Mouse (Mus musculus): ENCODE data around the gene 1810055G02Rik.

Gene 1810055G02Rik

DNA sequence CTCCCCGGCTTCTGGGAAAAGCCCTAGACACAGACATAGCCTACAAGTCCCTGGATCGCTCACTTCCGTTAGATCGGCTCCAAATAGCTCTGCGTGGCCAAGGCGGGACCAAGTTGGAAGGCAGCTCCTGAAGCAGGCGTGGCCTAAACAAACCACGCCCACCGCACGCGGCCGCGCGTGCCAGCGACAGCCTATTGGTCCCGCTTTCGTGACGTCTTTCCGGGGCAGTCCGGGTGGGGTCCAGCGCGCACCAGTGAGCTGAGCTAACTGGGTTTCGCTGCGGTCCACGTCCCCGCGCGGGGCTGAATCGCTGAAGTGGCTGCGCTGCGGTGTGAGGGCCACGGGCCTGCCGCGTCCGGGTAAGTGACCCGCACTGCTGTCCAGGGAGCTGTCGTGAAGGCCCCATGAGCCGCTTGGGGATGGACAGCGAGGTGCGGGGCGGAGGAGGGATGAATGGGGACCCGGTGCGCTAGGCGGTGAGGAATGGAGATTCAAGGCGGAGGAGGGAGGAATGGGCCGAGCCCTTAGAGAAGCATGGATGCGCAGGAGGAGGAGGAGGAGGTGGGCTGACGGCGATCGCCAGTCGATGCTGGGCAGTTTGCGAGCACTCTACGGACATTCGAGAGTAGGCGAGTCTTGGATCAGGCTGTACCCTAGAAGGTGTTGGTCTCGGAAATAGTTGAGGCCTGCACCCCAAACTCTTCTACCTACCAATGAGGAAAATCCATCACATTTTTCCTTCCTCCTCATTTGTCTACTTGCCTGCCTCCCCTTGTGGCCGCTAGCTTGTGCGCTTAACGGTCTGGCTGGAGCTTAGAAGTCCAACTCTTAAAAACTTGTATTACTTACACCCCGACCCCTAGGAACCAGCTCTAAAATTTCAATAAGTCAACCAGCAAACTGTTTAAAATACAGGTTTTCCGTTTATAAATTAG lies at the start of gene 1810055G02Rik:
TSS of gene 1810055G02Rik (plus strand) at position 216 of the 935 bp plus-strand sequence.
- in situ Hi-C loops (cut with MboI, MseI) = no loop called here

DNA sequence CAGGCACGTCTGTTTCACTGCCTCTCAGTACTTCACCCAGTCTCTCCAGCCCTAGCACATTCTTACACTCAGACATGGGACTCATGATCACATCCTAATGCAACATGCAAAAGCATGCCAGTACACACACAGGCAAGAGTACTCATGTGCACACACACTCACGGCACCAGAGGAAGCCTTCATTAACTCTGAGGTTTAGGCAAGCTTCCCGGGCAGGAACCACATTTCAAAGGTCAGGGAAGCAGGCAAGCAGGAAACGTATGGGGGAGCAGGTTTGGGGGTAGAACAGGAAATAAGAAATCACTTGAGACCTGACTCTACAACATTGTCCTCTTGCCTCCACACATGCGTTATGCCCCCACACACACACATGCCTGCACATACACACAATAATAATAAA lies 42.6 kb upstream of the 1810055G02Rik start:
- in situ Hi-C loops (cut with MboI, MseI) = no loop called here

DNA sequence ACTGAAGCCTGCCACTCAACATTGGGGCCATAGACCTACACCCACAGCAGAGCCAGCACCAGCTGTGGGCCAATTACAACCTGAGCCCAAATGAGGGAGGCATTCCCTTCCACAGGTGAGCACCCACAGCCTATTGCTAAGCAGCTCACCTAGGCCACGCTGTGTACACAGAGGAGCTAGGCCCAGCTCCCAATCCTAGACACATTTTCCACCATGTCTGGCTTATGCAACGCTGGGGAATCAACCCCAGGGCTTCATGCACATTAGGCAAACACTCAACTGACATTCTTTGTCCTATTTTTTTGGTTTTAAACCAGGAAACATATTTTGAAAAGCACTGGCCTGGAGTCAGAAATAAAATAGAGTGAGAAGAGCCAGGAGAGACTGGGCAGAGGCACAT lies 41.5 kb upstream of the 1810055G02Rik start:
- in situ Hi-C loops (cut with MboI, MseI) = no loop called here

DNA sequence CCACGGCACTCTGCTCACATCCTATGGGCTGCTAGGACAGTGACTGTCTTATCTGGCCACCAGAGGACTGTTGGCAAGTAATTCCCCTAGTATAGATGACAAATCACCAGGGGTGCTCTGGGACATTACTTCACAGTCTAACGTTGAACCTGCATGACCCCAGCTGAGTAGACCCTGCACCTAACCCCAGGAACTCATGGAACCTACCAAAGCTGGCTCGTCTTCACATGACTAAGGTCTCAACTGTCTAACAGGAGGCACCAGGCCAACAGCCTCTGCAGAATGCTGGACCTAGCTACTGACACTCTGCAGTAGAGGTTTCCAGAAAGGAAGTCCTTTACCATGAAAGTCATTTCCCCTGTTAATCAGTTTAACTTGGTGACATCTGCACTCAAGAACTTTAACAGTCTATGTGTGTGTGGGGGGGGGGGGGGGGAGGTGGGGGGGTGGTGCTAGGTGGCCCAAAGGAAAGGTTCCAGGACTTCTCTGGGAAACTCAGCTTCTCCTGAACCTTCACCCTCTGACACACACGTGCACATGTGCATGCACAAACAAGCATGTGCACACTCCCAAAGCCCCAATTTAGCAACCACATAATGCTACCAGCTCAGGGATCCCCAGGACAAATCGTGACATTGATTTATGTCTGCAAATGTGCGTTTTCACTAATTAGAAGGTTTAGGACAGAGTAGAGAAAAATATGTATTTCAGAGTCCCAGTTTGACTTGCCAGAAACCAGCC lies 40.8 kb upstream of the 1810055G02Rik start:
- in situ Hi-C loops (cut with MboI, MseI) = no loop called here

DNA sequence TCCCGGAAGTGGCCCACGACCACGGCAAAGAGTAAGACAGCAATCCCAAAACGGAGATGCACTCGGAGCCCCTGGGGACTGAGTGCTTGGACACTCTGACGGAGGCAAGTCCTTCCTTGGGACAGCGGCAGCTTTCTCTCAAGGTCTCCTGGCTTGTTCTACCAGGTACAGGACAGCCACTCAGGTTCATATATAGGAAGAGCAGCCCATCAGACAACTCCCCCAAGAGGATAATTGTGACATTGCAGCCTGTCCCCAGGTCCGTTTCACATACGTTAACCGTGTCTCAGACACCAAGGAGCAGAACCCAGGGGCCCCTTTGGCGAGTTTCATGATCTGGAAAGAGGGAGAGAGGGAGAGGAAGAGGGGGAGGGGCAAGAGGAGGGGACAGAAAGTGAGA lies 40.1 kb upstream of the 1810055G02Rik start:
- in situ Hi-C loops (cut with MboI, MseI) = no loop called here

DNA sequence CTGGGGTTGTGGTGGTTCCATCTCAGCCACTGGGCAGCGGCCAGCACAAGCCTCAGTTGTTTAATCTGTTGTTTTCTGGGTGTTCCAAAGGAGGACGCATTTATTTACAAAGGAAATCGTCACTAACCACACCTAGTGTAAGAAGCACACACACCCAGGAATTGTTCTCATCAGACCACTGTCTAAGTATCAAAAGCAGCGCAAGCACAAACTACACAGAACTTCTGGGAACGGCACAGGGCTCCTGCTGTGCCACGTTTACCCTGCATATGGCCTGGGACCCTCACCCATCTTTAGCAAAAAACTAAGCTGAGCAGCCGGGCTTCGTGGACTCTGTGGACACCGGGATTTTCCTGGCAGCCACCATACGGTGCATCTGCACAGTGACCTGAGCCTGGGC lies 39.5 kb upstream of the 1810055G02Rik start:
- in situ Hi-C loops (cut with MboI, MseI) = no loop called here

DNA sequence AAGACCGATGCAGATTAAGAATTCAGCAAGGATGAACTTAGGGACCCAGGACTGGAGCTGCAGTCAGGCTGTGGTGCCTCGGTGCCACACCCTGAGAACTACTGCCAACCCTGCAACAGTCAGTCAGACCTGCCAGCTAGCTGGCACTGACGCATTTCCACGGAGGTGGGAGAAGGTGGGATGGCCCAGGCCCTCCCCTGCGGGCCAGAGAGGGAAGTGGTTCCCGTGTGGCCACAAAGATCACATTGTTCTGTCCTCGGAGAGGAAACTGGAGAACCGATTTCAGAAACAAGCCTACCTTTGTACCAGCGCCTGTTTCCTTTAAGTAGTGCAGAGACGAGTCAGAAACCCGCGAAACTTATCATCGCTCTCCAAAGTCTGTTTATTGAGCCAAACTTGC lies 39.0 kb upstream of the 1810055G02Rik start:
- in situ Hi-C loops (cut with MboI, MseI) = no loop called here

DNA sequence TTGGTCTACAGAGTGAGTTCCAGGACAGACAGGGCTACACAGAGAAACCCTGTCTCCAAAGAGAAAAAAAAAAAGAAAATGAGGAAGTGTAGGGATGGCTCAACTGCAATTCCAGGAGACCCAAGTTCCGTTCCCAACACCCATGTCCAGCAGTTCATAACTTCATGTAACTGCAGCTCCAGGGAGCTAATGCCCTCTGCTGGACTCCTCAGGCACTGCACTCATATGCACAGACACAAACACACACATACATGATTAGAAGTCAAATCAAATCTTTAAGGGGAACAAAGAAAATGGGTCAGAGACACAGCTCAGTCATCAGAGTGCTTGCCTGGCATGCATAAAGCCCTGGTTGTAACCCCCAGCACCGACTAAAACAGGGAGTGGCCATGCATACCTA lies 34.9 kb upstream of the 1810055G02Rik start:
- in situ Hi-C loops (cut with MboI, MseI) = no loop called here

DNA sequence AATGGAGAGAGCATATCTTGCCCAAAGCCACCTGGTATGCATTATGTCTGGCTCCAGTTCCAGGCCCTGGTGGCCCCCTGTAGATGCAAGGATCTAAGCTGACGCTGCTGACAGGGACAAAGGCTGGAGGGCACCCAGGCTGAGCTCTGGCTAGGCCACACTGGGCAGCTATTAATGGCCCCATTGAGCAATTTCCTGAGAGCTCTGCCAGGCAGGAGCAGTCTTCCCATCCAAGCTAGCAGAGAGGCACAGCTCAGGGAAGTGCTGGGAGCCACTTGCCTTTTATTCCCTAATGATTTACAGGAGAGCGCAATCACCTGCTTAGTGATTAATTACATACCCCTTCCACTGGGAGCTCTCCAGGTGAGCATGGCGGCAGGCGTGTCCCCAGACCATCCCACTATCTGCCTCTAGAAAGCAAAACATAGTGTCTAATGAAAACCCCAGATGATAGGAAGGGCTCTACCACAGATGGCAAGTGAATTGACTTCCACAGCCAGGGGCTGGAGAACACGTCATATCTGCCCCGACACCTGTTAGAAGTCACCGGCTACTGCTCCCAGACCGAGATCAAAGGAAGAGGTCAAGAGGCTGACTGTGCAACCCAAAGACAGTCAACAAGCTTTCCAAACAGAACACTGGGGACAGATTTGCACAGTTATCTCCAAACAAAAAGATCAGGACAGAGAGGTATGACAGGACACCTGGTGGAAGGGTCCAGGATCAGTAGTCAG lies 33.8 kb upstream of the 1810055G02Rik start:
- in situ Hi-C loops (cut with MboI, MseI) = no loop called here

DNA sequence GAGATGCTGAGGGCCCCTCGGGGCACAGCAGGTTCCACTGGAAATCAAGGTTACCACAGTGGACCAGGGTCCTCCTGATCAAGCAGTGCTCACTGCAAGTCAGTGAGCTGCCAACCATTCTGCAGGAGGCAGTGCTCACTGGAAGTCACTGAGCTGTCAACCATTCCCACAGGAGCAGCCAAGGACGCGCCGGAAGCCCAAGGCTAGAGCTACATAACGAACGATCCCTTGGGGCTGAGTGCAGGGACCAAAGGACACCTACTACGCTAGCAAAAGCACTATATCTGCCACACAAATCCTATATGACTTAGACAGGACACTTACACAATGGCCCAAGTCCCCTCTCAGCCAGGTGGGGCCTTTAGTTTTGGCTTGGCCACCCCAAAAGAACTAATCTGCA lies 27.4 kb upstream of the 1810055G02Rik start:
- in situ Hi-C loops (cut with MboI, MseI) = no loop called here

DNA sequence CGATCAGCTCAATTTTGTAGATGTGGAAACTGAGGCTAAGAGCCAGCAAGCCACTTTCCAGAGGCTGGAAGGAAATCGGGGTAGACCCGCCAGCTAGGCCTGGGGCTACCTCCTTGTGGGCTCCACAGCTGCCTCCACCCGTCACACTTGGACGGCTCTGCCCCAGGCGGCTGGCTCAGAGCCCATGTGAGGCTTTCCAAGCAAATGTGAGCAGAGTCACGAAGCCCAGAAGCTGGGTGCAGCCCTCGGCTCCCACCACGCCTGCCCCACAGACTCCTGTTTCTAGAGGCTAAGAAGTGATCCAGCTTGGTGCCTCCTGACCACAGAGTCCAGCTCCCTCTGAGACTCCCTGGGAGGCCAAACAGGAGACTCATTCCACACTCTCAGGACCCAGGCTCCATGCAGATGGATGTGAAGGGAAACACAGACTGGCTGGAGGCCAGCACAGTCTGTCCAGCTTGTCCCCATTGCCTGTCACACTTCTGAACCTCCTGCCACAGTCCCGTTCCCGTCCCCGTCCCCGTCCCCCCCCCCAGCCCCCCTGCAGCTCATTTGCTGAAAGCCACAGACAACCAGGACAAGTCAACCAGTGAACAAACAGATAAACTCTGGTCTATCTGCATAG lies 26.7 kb upstream of the 1810055G02Rik start:
- in situ Hi-C loops (cut with MboI, MseI) = no loop called here

DNA sequence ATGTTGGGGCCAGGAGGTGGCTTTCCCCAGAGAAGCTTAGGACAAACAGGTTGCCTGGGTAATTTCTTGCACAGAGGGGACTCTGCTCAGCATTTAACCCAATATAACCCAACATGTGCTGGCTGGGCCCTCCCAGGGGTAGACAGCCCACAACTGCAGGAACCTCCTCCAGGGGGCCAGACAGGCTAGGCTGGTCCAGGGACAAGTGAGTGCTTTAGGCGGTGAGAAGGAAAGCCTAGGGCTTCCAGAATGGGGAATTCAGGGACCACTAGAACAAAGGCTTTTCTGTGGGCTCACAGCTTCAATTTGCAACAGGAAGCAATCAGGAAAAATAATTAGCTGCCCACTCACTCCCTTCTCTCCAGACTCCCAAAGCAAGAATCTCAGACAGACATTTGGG lies 23.7 kb upstream of the 1810055G02Rik start:
- in situ Hi-C loops (cut with MboI, MseI) = no loop called here

DNA sequence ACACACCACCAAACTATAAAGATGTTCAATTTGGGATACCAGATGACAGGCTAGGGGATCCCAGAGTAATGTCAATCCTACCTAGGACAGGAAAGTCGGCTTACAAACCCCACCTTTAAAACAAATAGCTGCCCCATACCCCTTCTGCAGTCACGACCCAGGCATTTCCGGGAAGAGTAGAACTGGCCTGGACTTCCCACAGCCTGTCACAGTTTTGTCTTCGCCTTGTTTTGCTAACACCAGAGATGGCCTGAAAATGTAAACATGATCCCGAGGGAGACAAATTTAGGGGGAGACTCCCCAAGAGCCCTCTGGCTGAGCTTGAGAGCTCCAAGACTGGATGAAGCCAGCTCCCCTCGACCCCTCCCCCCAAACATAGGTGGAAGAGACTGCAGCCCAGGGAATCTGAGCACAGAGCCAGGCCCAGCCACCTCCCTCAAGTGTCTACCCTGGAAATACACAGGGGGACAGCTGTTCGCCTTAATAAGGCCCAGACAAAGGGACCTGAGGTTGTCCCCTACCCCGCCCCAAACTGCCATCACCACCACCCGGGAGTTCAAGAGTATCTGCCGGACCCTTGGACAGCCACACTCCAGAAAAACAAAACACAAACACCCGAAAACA lies 23.0 kb upstream of the 1810055G02Rik start:
- in situ Hi-C loops (cut with MboI, MseI) = no loop called here

DNA sequence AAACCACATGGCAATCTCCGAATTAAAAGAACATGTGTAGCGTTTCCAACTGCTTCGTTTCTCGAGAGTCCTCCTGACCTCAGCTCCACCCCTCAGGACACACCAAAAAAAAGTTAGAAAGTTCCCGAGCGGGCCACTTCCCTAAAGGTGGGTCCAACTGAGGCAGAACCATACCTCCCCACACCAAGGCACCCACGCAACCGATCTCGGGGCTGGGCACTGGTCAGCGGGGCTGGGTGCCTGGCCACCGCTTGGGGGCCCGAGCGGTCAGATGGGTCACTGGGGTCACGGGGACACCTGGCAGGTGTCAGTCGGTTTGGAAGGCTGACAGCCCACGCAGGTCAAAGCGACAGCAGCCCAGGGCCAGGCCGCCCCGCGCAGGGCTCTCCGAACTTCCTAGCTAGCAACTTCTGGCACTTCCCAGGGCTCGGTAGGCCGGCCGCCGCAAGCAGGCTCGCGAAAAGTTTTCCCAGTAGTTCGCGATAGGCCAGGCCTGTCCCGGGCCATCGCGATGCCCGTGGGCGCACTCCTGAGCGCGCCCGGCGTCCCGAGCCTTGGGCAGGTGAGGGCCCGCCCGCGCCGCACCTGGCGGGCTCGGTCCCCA lies 22.4 kb upstream of the 1810055G02Rik start:
- in situ Hi-C loops (cut with MboI, MseI) = no loop called here

DNA sequence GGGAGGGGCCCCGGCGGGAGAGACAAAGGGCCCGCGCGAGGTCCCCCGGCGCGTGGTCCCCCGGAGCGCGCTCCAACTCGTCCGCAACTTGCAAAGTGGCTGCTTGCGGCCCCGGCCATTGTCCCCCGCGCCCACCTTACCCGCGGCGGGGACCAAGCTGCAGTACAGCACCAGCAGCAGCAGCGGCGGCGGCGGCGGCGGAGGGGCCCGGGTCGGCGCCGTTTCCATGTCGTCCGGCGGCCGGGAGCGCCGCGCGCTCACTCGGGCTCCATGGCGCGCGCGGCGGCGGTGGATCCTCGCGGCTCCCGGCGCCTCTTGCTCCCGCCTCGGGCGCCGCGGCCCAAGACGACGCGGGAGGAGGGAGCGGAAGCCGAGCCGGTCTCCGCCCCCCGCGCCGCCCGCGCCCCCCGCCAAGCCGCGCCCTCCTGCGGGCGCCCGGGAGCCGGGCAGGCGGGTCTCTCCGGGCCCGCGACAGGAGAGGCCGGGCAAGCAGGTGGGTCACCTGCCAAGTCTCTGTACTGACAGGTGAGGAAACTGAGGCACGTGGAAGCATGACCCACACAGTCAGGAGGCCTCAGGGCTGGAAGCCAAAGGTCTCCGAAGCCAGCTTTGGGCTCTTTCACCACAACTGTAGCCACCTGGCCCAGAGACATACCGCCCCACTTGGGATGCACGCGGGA lies 21.7 kb upstream of the 1810055G02Rik start, which contains the start of gene Lrp5:
TSS of gene Lrp5 (minus strand) at position 350 of the 680 bp plus-strand sequence.
- in situ Hi-C loops (cut with MboI, MseI) = no loop called here

DNA sequence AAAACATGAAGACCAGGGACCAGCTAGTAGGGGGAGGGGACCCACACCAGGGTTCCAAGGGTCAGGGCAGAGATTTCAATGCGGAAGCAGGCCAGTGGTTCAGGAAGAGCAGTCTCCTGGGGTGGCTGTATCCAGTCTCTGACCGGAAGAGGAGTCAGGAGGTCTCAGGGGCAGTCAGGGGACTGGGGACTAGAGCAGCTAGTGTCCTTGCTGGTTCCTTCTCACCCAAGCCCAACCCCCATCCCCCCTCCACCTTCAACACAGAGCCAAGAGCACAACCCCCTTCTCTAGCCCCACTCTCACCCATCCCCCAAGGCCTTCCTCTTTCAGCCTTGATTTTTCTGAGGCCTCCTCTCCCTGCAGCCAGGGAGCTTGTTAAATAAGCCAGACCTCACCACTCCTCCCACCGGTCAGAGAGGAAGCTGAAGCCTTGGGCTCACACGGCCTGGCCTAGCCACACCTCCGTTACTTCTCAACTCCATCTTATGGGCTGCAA lies 20.4 kb upstream of the 1810055G02Rik start:
- in situ Hi-C loops (cut with MboI, MseI) = no loop called here

DNA sequence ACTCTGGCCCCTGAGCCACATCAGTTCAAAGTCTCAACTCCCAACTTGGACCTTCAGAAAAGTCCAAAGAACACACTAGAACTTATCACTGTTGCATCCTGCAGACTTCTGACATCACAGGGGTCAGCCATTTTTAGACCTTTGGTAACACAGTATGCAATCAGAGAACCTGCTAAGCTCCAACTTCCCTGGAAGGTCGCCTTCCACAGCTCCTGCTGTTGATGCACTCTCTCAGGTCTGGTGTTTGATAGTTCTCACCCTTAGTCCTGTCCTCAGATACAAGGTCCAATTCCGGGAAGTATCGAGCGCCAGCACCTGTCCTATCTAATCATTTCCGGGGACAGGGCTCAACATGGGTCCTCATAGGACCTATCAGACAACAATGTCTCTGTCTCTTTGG lies 16.8 kb upstream of the 1810055G02Rik start:
- in situ Hi-C loops (cut with MboI, MseI) = no loop called here

DNA sequence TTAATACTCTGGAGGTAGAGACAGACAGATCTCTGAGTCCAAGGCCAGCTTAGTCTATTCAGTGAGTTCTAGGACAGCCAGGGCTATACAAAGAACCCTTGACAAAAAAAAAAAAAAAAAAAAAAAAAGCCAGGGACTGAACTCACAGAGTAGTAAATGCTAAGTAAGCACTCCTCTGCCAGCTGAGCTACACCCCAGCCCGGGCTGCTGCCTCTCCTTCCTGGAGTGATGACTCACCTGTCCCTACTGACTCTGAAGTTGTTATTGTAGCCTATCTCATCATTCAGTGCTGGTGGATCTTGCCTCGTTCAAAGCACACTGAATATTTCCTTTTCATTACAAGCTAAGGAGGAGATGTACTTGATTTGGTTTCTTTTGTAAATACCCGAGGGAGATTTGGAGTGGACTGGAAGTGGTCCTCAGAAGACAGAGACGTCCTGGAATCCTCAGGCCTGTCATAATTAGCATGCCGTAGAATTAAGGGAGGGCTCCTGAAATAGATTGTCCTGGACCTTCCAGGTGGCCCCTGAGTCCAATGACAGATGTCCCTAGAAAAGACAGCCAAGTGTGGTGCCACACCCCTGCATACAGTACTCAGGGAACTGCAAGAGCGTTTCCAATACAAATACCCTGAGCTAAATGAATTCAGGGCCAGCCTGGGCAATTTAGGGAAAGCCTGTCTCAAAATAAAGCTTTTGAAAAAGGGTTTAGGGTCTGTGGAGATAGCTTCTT lies 15.5 kb upstream of the 1810055G02Rik start:
- in situ Hi-C loops (cut with MboI, MseI) = no loop called here

DNA sequence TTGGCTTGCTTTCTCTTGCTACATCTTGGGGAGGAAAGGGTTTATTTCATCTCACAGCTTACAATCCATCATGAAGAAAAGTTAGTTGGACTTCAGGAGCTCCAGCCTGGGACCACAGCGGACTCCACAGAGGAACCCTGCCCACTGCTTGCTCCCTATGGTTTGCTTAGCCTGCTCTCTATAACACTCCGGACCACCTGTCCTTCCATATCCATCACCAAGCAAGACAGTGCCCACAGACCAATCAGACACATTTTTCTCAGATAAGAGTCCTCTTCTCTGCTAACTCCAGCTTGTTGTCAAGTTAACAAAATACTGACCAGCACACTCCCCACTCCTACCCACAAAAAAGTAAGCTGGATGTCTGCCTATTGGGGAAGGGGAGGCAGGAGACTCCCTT lies 13.6 kb upstream of the 1810055G02Rik start:
- in situ Hi-C loops (cut with MboI, MseI) = no loop called here
